Mouse (Mus musculus) liver, embryonic 14.5 days (tissue): ENCODE results near the gene Mfrp.

ENCODE experiments used
- CTCF ChIP-seq: IDR thresholded peaks from 2 replicates; pipeline ENCODE4 v1.5.1; 2016; ENCODE audit warnings: antibody characterized with exemption, low read depth, control low read depth
- EP300 ChIP-seq: IDR thresholded peaks from 2 replicates; pipeline ENCODE4 v1.6.1; 2016; ENCODE audit warnings: antibody characterized with exemption, low read depth

GRCm38 (mm10) chr9:44125026-44125425 lies 23.5 kb downstream of the Mfrp start:
- TF ChIP-seq CTCF: no peak
- TF ChIP-seq EP300: no peak
